Mouse (Mus musculus): ENCODE results near the gene Emc1.
A peak's percentile ranks its signal among the peaks of the same experiment; 100 is the strongest.

DNA sequence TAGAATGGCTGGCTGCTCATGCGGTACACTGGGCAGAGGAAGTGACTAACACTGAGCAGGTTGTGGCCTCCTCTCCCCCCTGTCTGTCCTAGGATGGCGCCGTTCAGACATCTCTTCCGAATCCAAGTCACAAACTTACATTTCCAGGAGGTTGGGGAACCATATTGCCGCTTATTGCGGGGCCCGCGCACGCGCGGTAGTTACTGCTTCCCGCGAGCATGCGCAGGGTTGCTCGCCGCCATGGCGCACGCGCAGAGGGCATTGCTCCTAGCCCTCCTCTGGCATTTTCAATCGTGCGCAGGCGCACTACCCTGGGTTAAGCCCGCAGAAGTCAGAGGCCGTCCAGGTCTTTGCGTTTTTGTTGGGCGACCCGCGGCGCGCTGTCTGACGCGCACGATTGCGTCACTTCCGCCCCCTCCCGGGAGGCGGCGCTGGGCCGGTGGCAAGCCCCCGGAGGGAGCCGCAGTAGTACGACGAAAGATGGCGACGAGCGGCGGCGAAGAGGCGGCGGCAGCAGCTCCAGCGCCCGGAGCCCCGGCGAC lies 27.9 kb downstream of the Emc1 start:
- peak; percentile 20 for TF ChIP-seq POLR2A (IDR thresholded peaks at IDR 0.05; ENCODE audit: insufficient read depth, low read length)
- no peak for TF ChIP-seq CTCF (IDR thresholded peaks at IDR 0.05; ENCODE audit: low read depth, low read length)
